Mouse (Mus musculus) retina, postnatal 7 days (tissue): Measurements from ENCODE around the gene Nlrc5.
"Not testable (repeated sequence)": the region's sequence is repeated elsewhere in the genome, so short reads cannot be mapped to it uniquely, and the experiment has no call there.

Experiments used
- DNase-seq: peaks from one replicate; pipeline ENCODE4 v3.0.0-alpha.2; 2012; ENCODE audit warnings: low read depth, low spot score

Nlrc5 gene

GRCm38 (mm10) chr8:94433981-94434466, at the start of gene Nlrc5:
TSS of gene Nlrc5 (plus strand) at chr8:94434356.
- peak; percentile 42 for DNase-seq

- no peak for DNase-seq
Measured at GRCm38 (mm10) chr8:94385506-94386213, 48.5 kb upstream of the Nlrc5 start.

GRCm38 (mm10) chr8:94386214-94387026, 47.7 kb upstream of the Nlrc5 start, which contains the start of gene Herpud1:
TSS of gene Herpud1 (plus strand) at chr8:94386438.
- peak; percentile 89 for DNase-seq

- peak; percentile 57 for DNase-seq
Measured at GRCm38 (mm10) chr8:94387027-94387684, 47.0 kb upstream of the Nlrc5 start.

GRCm38 (mm10) chr8:94387785-94388184, 46.4 kb upstream of the Nlrc5 start:
- no peak for DNase-seq

GRCm38 (mm10) chr8:94389531-94389930, 44.6 kb upstream of the Nlrc5 start:
- DNase-seq: no peak

- DNase-seq: no peak
Measured at GRCm38 (mm10) chr8:94390429-94390828, 43.7 kb upstream of the Nlrc5 start.

- no peak for DNase-seq
Measured at GRCm38 (mm10) chr8:94390910-94391309, 43.2 kb upstream of the Nlrc5 start.

GRCm38 (mm10) chr8:94392147-94392546, 42.0 kb upstream of the Nlrc5 start:
- no peak for DNase-seq

GRCm38 (mm10) chr8:94392648-94393047, 41.5 kb upstream of the Nlrc5 start:
- no peak for DNase-seq

- no peak for DNase-seq
Measured at GRCm38 (mm10) chr8:94395851-94396540, 38.2 kb upstream of the Nlrc5 start.

- DNase-seq: no peak
Measured at GRCm38 (mm10) chr8:94396964-94397657, 37.0 kb upstream of the Nlrc5 start.

GRCm38 (mm10) chr8:94398587-94398986, 35.6 kb upstream of the Nlrc5 start:
- DNase-seq: no peak

GRCm38 (mm10) chr8:94399361-94399953, 34.7 kb upstream of the Nlrc5 start:
- DNase-seq: no peak

- not testable (repeated sequence) for DNase-seq
Measured at GRCm38 (mm10) chr8:94399957-94400356, 34.2 kb upstream of the Nlrc5 start.

GRCm38 (mm10) chr8:94408443-94409080, 25.6 kb upstream of the Nlrc5 start:
- DNase-seq: no peak

GRCm38 (mm10) chr8:94409523-94409922, 24.6 kb upstream of the Nlrc5 start:
- no peak for DNase-seq

GRCm38 (mm10) chr8:94412518-94412917, 21.6 kb upstream of the Nlrc5 start:
- DNase-seq: no peak

GRCm38 (mm10) chr8:94413509-94413908, 20.6 kb upstream of the Nlrc5 start:
- DNase-seq: no peak

- DNase-seq: no peak
Measured at GRCm38 (mm10) chr8:94415218-94415617, 18.9 kb upstream of the Nlrc5 start.
